In genomic region chr2:150985359-150985758, GRCm38 (mm10) we compare ENCODE assay signal across 17 mouse cellular contexts. TPM values are rescaled to one million over a fixed set of nuclear protein-coding genes. Genes with fewer than 3 reads are reported as not detected.
DNase-seq lines count a peak whose midpoint lies in the region; TF ChIP-seq lines count a peak whose summit lies in the region.
"Had no signal": no experiment of that assay in that cellular context is flagged by ENCODE, and none has a peak within 500 bp of the region (broad histone marks: within the 10 kb centered on the region; RNA-seq: fewer than 3 reads in every experiment).

No protein-coding gene starts in this region.

- in situ Hi-C loops in CH12.LX (cut with MboI; ENCODE audit: low pct_ligation_motif_present, low pct_unique_long_range_greater_than_20kb, low sequenced_read_pairs), result no loop called here

- TF ChIP-seq RAD21 in CH12.LX (IDR thresholded peaks at IDR 0.05; ENCODE audit: low read depth, low read length), result no peak

- no peaks in the 10 kb centered on the region; the same call in 1 of the 2 replicates for H3K79me2 ChIP-seq in CH12.LX (replicated peaks; ENCODE audit: control insufficient read depth, extremely low read depth, insufficient read depth, poor library complexity, severe bottlenecking)

- no peak for TF ChIP-seq CTCF in CH12.LX (conservative IDR thresholded peaks at IDR 0.05 in 1 of 2, IDR thresholded peaks at IDR 0.05 in 1 of 2; ENCODE audit: low read depth in 2 of 2, low read length in 2 of 2)

- TF ChIP-seq EP300 in CH12.LX (IDR thresholded peaks at IDR 0.05; ENCODE audit: low read length), result peak; percentile 85

- H3K4me3 ChIP-seq in CH12.LX (replicated peaks in 1 of 3; ENCODE audit: low read depth in 2 of 3, low read length in 2 of 3, poor library complexity in 1 of 3), result no peak overlapping the region

- no peaks in the 10 kb centered on the region for H3K9me3 ChIP-seq in CH12.LX (replicated peaks; ENCODE audit: low read length)
- H3K9me3 ChIP-seq: G1E had no signal

- no peaks in the 10 kb centered on the region for H3K27me3 ChIP-seq in CH12.LX (replicated peaks)
- H3K27me3 ChIP-seq: Patski had no signal

- H3K4me2 ChIP-seq in CH12.LX (ENCODE audit: insufficient read depth, low read depth, poor library complexity, severe bottlenecking), result peak overlapping the region; percentile 29; the same call in 1 of the 2 replicates

- no peaks in the 10 kb centered on the region for H3K4me1 ChIP-seq in CH12.LX (ENCODE audit: control insufficient read depth in 1 of 2, insufficient read depth in 2 of 2)

- H3K27ac ChIP-seq in CH12.LX (ENCODE audit: insufficient read depth, low read depth), result no peak overlapping the region

- TF ChIP-seq POLR2A in CH12.LX (IDR thresholded peaks at IDR 0.05; ENCODE audit: low read depth, low read length), result no peak

- H3K36me3 ChIP-seq in CH12.LX (replicated peaks in 1 of 2; ENCODE audit: control insufficient read depth in 1 of 2, insufficient read depth in 1 of 2, low read length in 1 of 2), result no peaks in the 10 kb centered on the region
- H3K36me3 ChIP-seq: G1E had no signal

- H3K9ac ChIP-seq in CH12.LX (ENCODE audit: insufficient read depth, low read depth), result no peak overlapping the region

- dilution Hi-C loops in CH12.LX (cut with MboI; ENCODE audit: extremely low pct_ligation_motif_present, extremely low pct_unique_long_range_greater_than_20kb, low sequenced_read_pairs), result no loop called here

- DNase-seq in CH12.LX (ENCODE audit: extremely low read depth), result no peak
- no peak for DNase-seq in B cell, adult 2 months
- DNase-seq: adrenal gland, adult 2 months; adrenal gland, adult 8-10 months; adrenal gland, postnatal 10 days; adrenal gland, postnatal 14 days; adrenal gland, postnatal 25 days; adrenal gland, postnatal 36 days; cerebellum, adult 11 months; cerebellum, adult 11-12 months; cerebellum, adult 18-20 months; cerebellum, adult 2 months; cerebellum, adult 8-10 months; cerebellum, adult 9-10 months had no signal

TF ChIP-seq in CH12.LX, 34 proteins besides CTCF, POLR2A, EP300 and RAD21:
- no peak for TF ChIP-seq POLR2AphosphoS2 (IDR thresholded peaks at IDR 0.05; ENCODE audit: low read depth, low read length)
- TF ChIP-seq MEF2A (IDR thresholded peaks at IDR 0.05; ENCODE audit: borderline replicate concordance, low read depth, low read length), result peak; percentile 36; the same call in 1 of the 2 replicates
- peak; percentile 93 for TF ChIP-seq JUND (conservative IDR thresholded peaks at IDR 0.05; ENCODE audit: low read depth, low read length)
- TF ChIP-seq USF2 (conservative IDR thresholded peaks at IDR 0.05; ENCODE audit: low read depth, low read length), result no peak
- no peak for TF ChIP-seq GABPA (IDR thresholded peaks at IDR 0.05; ENCODE audit: insufficient replicate concordance, low read depth, low read length)
- TF ChIP-seq JUN (IDR thresholded peaks at IDR 0.05; ENCODE audit: insufficient read depth, low read depth, low read length), result peak; percentile 87
- TF ChIP-seq IRF4 (IDR thresholded peaks at IDR 0.05; ENCODE audit: low read depth, low read length), result peak; percentile 88
- no peak for TF ChIP-seq ZC3H11A (IDR thresholded peaks at IDR 0.05; ENCODE audit: low read depth, low read length)
- no peak for TF ChIP-seq ZMIZ1 (IDR thresholded peaks at IDR 0.05; ENCODE audit: low read depth, low read length)

RNA-seq across cellular contexts. Expression of gene Ninl, which starts 53.8 kb away (rescaled TPM):
- total RNA-seq in CH12.LX (2012; rRNA removed) (5.8 and 6.6 TPM in 2 replicates), CH12.LX (2014; rRNA removed) (1.8 and 3.8 TPM in 2 replicates)
- polyA plus RNA-seq in CH12.LX (2012; ENCODE audit: insufficient read length, low read depth), result 3.5 and 4.1 TPM in 2 replicates
- polyA plus RNA-seq: activated CD4-positive, CD25-positive, alpha-beta regulatory T cell, adult 4 months had no signal

RNA-seq across cellular contexts. Expression of gene Nanp, which starts 53.8 kb away (rescaled TPM):
- 15.6 and 22.2 TPM in 2 replicates for total RNA-seq in CH12.LX (2012; rRNA removed)
- 30.8 and 35.3 TPM in 2 replicates for total RNA-seq in CH12.LX (2014; rRNA removed)
- polyA plus RNA-seq in CH12.LX (2012; ENCODE audit: insufficient read length, low read depth), result 31.9 and 33.0 TPM in 2 replicates
